Mouse (Mus musculus): ENCODE measurements around the gene Hrc. TPM values are rescaled to one million over a fixed set of nuclear protein-coding genes. Genes with fewer than 3 reads are reported as not detected.

The Hrc gene
- polyA plus RNA-seq, 1 experiment from 2014 or later = 2.0 TPM

GRCm38 (mm10) chr7:45366652-45367019, 31.5 kb downstream of the Hrc start, which contains the start of gene Ppfia3:
Gene Ppfia3 (minus strand): TSS chr7:45367019.
- H3K36me3 ChIP-seq (ENCODE audit: control insufficient read depth, insufficient read depth, low read length) = no peaks in the 10 kb centered on the region
- peaks cover 54% of the 10 kb centered on the region for H3K27me3 ChIP-seq (ENCODE audit: control insufficient read depth, insufficient read depth, low read depth, low read length)
- peak within 1 kb of the TSS; percentile 70 for H3K9ac ChIP-seq (ENCODE audit: low read length)
- no peaks in the 10 kb centered on the region for H3K9me3 ChIP-seq (ENCODE audit: control insufficient read depth, low read length)
- peak within 1 kb of the TSS; percentile 99 for H3K4me2 ChIP-seq (ENCODE audit: low read depth, low read length)
- H3K4me3 ChIP-seq (ENCODE audit: low read length) = peak within 1 kb of the TSS; percentile 64
- WGBS = 2% methylated on average over 24 of the region's 26 CpGs
- peaks cover 35% of the 10 kb centered on the region for H3K4me1 ChIP-seq (replicated peaks; ENCODE audit: control insufficient read depth, insufficient read depth, low read length)
- peak; percentile 21 for ATAC-seq (ENCODE audit: low read depth)
- no peak within 1 kb of the TSS for H3K27ac ChIP-seq (ENCODE audit: low read length)

GRCm38 (mm10) chr7:45367020-45367880, 32.2 kb downstream of the Hrc start:
- peak overlapping the region; percentile 64 for H3K4me3 ChIP-seq (ENCODE audit: low read length)
- peak overlapping the region; percentile 70 for H3K9ac ChIP-seq (ENCODE audit: low read length)
- H3K4me2 ChIP-seq (ENCODE audit: low read depth, low read length) = peak overlapping the region; percentile 99
- H3K4me1 ChIP-seq (replicated peaks; ENCODE audit: control insufficient read depth, insufficient read depth, low read length) = peaks cover 30% of the 10 kb centered on the region
- peak; percentile 93 for ATAC-seq (ENCODE audit: low read depth)
- under 1% methylated on average over 61 of the region's 70 CpGs for WGBS
- no peaks in the 10 kb centered on the region for H3K36me3 ChIP-seq (ENCODE audit: control insufficient read depth, insufficient read depth, low read length)
- peaks cover 48% of the 10 kb centered on the region for H3K27me3 ChIP-seq (ENCODE audit: control insufficient read depth, insufficient read depth, low read depth, low read length)
- H3K27ac ChIP-seq (ENCODE audit: low read length) = no peak overlapping the region
- no peaks in the 10 kb centered on the region for H3K9me3 ChIP-seq (ENCODE audit: control insufficient read depth, low read length)

GRCm38 (mm10) chr7:45368178-45368577, 33.1 kb downstream of the Hrc start:
- peaks cover 5% of the 10 kb centered on the region; the same call in 1 of the 2 replicates for H3K36me3 ChIP-seq (ENCODE audit: control insufficient read depth, insufficient read depth, low read length)
- no peak for ATAC-seq (ENCODE audit: low read depth)
- no peaks in the 10 kb centered on the region for H3K9me3 ChIP-seq (ENCODE audit: control insufficient read depth, low read length)
- H3K4me1 ChIP-seq (replicated peaks; ENCODE audit: control insufficient read depth, insufficient read depth, low read length) = peaks cover 25% of the 10 kb centered on the region
- H3K9ac ChIP-seq (ENCODE audit: low read length) = no peak overlapping the region; the same call in none of the 2 replicates
- WGBS = 80% methylated on average over 15 of the region's 15 CpGs
- H3K27me3 ChIP-seq (ENCODE audit: control insufficient read depth, insufficient read depth, low read depth, low read length) = peaks cover 39% of the 10 kb centered on the region
- no peak overlapping the region for H3K4me3 ChIP-seq (ENCODE audit: low read length)
- no peak overlapping the region for H3K4me2 ChIP-seq (ENCODE audit: low read depth, low read length)
- H3K27ac ChIP-seq (ENCODE audit: low read length) = no peak overlapping the region

GRCm38 (mm10) chr7:45369022-45369745, 34.1 kb downstream of the Hrc start:
- Histone ChIP-seq H3K9me3 (ENCODE audit: control insufficient read depth, low read length) (no peaks in the 10 kb centered on the region), H3K27me3 (ENCODE audit: control insufficient read depth, insufficient read depth, low read depth, low read length) (peaks cover 32% of the 10 kb centered on the region), H3K4me3 (ENCODE audit: low read length) (no peak overlapping the region), H3K27ac (ENCODE audit: low read length) (no peak overlapping the region), H3K4me1 (replicated peaks; ENCODE audit: control insufficient read depth, insufficient read depth, low read length) (peaks cover 25% of the 10 kb centered on the region), H3K9ac (ENCODE audit: low read length) (no peak overlapping the region), H3K36me3 (ENCODE audit: control insufficient read depth, insufficient read depth, low read length) (peaks cover 10% of the 10 kb centered on the region; the same call in 1 of the 2 replicates), H3K4me2 (ENCODE audit: low read depth, low read length) (no peak overlapping the region)
- WGBS = 66% methylated on average over 16 of the region's 16 CpGs
- no peak for ATAC-seq (ENCODE audit: low read depth)

- H3K4me2 ChIP-seq (ENCODE audit: low read depth, low read length) = peak overlapping the region; percentile 97
- peaks cover 29% of the 10 kb centered on the region for H3K27me3 ChIP-seq (ENCODE audit: control insufficient read depth, insufficient read depth, low read depth, low read length)
- no peaks in the 10 kb centered on the region for H3K9me3 ChIP-seq (ENCODE audit: control insufficient read depth, low read length)
- no peak; the same call in 1 of the 2 replicates for ATAC-seq (ENCODE audit: low read depth)
- 6% methylated on average over 51 of the region's 52 CpGs for WGBS
- peaks cover 13% of the 10 kb centered on the region for H3K36me3 ChIP-seq (ENCODE audit: control insufficient read depth, insufficient read depth, low read length)
- peak overlapping the region; percentile 60 for H3K4me3 ChIP-seq (ENCODE audit: low read length)
- peak overlapping the region; percentile 59 for H3K9ac ChIP-seq (ENCODE audit: low read length)
- no peak overlapping the region for H3K27ac ChIP-seq (ENCODE audit: low read length)
- peaks cover 25% of the 10 kb centered on the region for H3K4me1 ChIP-seq (replicated peaks; ENCODE audit: control insufficient read depth, insufficient read depth, low read length)
Observed at GRCm38 (mm10) chr7:45369836-45370474, 34.9 kb downstream of the Hrc start.

- H3K9me3 ChIP-seq (ENCODE audit: control insufficient read depth, low read length) = no peaks in the 10 kb centered on the region
- ATAC-seq (ENCODE audit: low read depth) = peak; percentile 67
- H3K4me1 ChIP-seq (replicated peaks; ENCODE audit: control insufficient read depth, insufficient read depth, low read length) = peaks cover 25% of the 10 kb centered on the region
- WGBS = 8% methylated on average over 28 of the region's 28 CpGs
- H3K4me2 ChIP-seq (ENCODE audit: low read depth, low read length) = peak within 1 kb of the TSS; percentile 97
- peak within 1 kb of the TSS; percentile 60 for H3K4me3 ChIP-seq (ENCODE audit: low read length)
- H3K27me3 ChIP-seq (ENCODE audit: control insufficient read depth, insufficient read depth, low read depth, low read length) = peaks cover 23% of the 10 kb centered on the region
- peaks cover 16% of the 10 kb centered on the region for H3K36me3 ChIP-seq (ENCODE audit: control insufficient read depth, insufficient read depth, low read length)
- H3K9ac ChIP-seq (ENCODE audit: low read length) = peak within 1 kb of the TSS; percentile 59
- H3K27ac ChIP-seq (ENCODE audit: low read length) = no peak within 1 kb of the TSS
Observed at GRCm38 (mm10) chr7:45370475-45371311, 35.6 kb downstream of the Hrc start, which contains the start of gene Lin7b. Gene Lin7b (minus strand): TSS chr7:45370583.

GRCm38 (mm10) chr7:45372371-45372770, 37.3 kb downstream of the Hrc start:
- Histone ChIP-seq H3K4me3 (ENCODE audit: low read length) (no peak overlapping the region), H3K27me3 (ENCODE audit: control insufficient read depth, insufficient read depth, low read depth, low read length) (peaks cover 17% of the 10 kb centered on the region), H3K4me2 (ENCODE audit: low read depth, low read length) (no peak overlapping the region), H3K9ac (ENCODE audit: low read length) (no peak overlapping the region), H3K4me1 (replicated peaks; ENCODE audit: control insufficient read depth, insufficient read depth, low read length) (peaks cover 16% of the 10 kb centered on the region), H3K36me3 (ENCODE audit: control insufficient read depth, insufficient read depth, low read length) (peaks cover 32% of the 10 kb centered on the region), H3K9me3 (ENCODE audit: control insufficient read depth, low read length) (no peaks in the 10 kb centered on the region), H3K27ac (ENCODE audit: low read length) (no peak overlapping the region)
- WGBS = 76% methylated on average over 5 of the region's 5 CpGs
- ATAC-seq (ENCODE audit: low read depth) = no peak

GRCm38 (mm10) chr7:45374620-45375019, 39.5 kb downstream of the Hrc start:
- peaks cover 53% of the 10 kb centered on the region for H3K36me3 ChIP-seq (ENCODE audit: control insufficient read depth, insufficient read depth, low read length)

More at GRCm38 (mm10) chr7:45374620-45375019, 39.5 kb downstream of the Hrc start:
- no peak overlapping the region for H3K27ac ChIP-seq (ENCODE audit: low read length)
- H3K4me2 ChIP-seq (ENCODE audit: low read depth, low read length) = no peak overlapping the region
- no peak overlapping the region for H3K9ac ChIP-seq (ENCODE audit: low read length)
- peaks cover 9% of the 10 kb centered on the region for H3K4me1 ChIP-seq (replicated peaks; ENCODE audit: control insufficient read depth, insufficient read depth, low read length)
- 87% methylated on average over 8 of the region's 8 CpGs for WGBS
- ATAC-seq (ENCODE audit: low read depth) = no peak
- peaks cover 3% of the 10 kb centered on the region; the same call in 1 of the 2 replicates for H3K27me3 ChIP-seq (ENCODE audit: control insufficient read depth, insufficient read depth, low read depth, low read length)
- no peak overlapping the region for H3K4me3 ChIP-seq (ENCODE audit: low read length)
- no peaks in the 10 kb centered on the region for H3K9me3 ChIP-seq (ENCODE audit: control insufficient read depth, low read length)

All from lung, embryonic 16.5 days (tissue).